Mouse (Mus musculus) limb, embryonic 14.5 days (tissue): ENCODE measurements around the gene Mta1. TPM values are rescaled to one million over a fixed set of nuclear protein-coding genes. Genes with fewer than 3 reads are reported as not detected.

ENCODE experiments used
- ATAC-seq: fragments of 200-750 bp; cut with Nextera tagmentation; 2 replicates; pipeline ENCODE4 v1.8.0; 2017; ENCODE audit warnings: low read depth, moderate number of reproducible peaks, moderate TSS enrichment; ENCODE audit not compliant: low FRiP score
- DNase-seq: peaks from one replicate; pipeline ENCODE4 v3.0.0-alpha.2; 2015; ENCODE audit warnings: low spot score
- H3K27ac ChIP-seq: fragments of 300-500 bp; sonication (generic); replicated peaks from 2 replicates; pipeline ENCODE4 v1.5.1; 2014; ENCODE audit warnings: low read depth, mild to moderate bottlenecking, low read length, moderate library complexity, mixed read lengths
- H3K27me3 ChIP-seq: fragments of 300-500 bp; sonication (generic); 2 replicates; pipeline ENCODE4 v1.6.1; 2014; ENCODE audit warnings: low read length, mixed read lengths; ENCODE audit not compliant: control insufficient read depth, insufficient read depth
- H3K36me3 ChIP-seq: fragments of 300-500 bp; sonication (generic); 2 replicates; pipeline ENCODE4 v1.6.1; 2014; ENCODE audit warnings: mild to moderate bottlenecking, low read length, moderate library complexity, mixed read lengths; ENCODE audit not compliant: control insufficient read depth, insufficient read depth
- H3K4me1 ChIP-seq: fragments of 300-500 bp; sonication (generic); 2 replicates; pipeline ENCODE4 v1.6.1; 2014; ENCODE audit warnings: antibody characterized with exemption, low read length, mixed read lengths; ENCODE audit not compliant: control insufficient read depth, insufficient read depth
- H3K4me2 ChIP-seq: fragments of 300-500 bp; sonication (generic); replicated peaks from 2 replicates; pipeline ENCODE4 v1.6.1; 2014; ENCODE audit warnings: low read depth, mild to moderate bottlenecking, low read length, moderate library complexity; ENCODE audit not compliant: severe bottlenecking
- H3K4me3 ChIP-seq: fragments of 300-500 bp; sonication (generic); replicated peaks from 2 replicates; pipeline ENCODE4 v1.5.1; 2014; ENCODE audit warnings: low read length
- H3K9ac ChIP-seq: fragments of 300-500 bp; sonication (generic); 2 replicates; pipeline ENCODE4 v1.6.1; 2014; ENCODE audit warnings: mild to moderate bottlenecking, low read depth, low read length, moderate library complexity; ENCODE audit not compliant: severe bottlenecking
- H3K9me3 ChIP-seq: fragments of 300-500 bp; sonication (generic); 2 replicates; pipeline ENCODE4 v1.6.1; 2016; ENCODE audit warnings: low read length; ENCODE audit not compliant: control insufficient read depth
- POLR2A ChIP-seq: fragments of 200-500 bp; IDR thresholded peaks from 2 replicates; pipeline ENCODE4 v1.8.0; 2012; ENCODE audit warnings: inconsistent platforms, mild to moderate bottlenecking, moderate library complexity, borderline replicate concordance; ENCODE audit not compliant: insufficient read depth, insufficient read length; ENCODE audit errors: extremely low read depth
- WGBS: fragments of 180-500 bp; shearing (Covaris S2); extraction: QIAGEN DNeasy Blood & Tissue Kit; methylation state at CpG from one replicate; pipeline ENCODE4 v1.1.7; 2014; 5-methylcytosine and 5-hydroxymethylcytosine counted together
- polyA plus RNA-seq, 2 experiments: library from polyadenylated mRNA; depleted of rRNA in 1 of 2; stranded (reverse) in 1 of 2; unstranded in 1 of 2; fragments of >200 nt; fragmentation: Nextera tagmentation in 1 of 2; extraction: Ambion mirVana in 1 of 2; gene quantifications; 2 replicates each; pipeline versions ENCODE4 v1.2.1 to v1.2.3; 2012 to 2014

Mta1 gene
- polyA plus RNA-seq, 2 experiments, result 21.1 to 126 TPM

GRCm38 (mm10) chr12:113144001-113144756, 46.1 kb downstream of the Mta1 start:
- H3K9me3 ChIP-seq, result no peaks in the 10 kb centered on the region
- no peak overlapping the region for H3K4me2 ChIP-seq
- WGBS, result 72% methylated on average over 19 of the region's 20 CpGs
- peaks cover 47% of the 10 kb centered on the region for H3K27me3 ChIP-seq
- H3K4me1 ChIP-seq, result peaks cover 18% of the 10 kb centered on the region
- no peak overlapping the region for H3K27ac ChIP-seq
- TF ChIP-seq POLR2A, result no peak
- no peak for DNase-seq
- ATAC-seq, result no peak
- no peaks in the 10 kb centered on the region for H3K36me3 ChIP-seq
- no peak overlapping the region for H3K9ac ChIP-seq
- no peak overlapping the region for H3K4me3 ChIP-seq

- no peak for TF ChIP-seq POLR2A
- no peak for DNase-seq
Measured at GRCm38 (mm10) chr12:113144886-113145285, 46.8 kb downstream of the Mta1 start.

GRCm38 (mm10) chr12:113145591-113145990, 47.5 kb downstream of the Mta1 start:
- H3K36me3 ChIP-seq, result no peaks in the 10 kb centered on the region
- no peak overlapping the region for H3K4me3 ChIP-seq
- peaks cover 13% of the 10 kb centered on the region for H3K4me1 ChIP-seq
- H3K27me3 ChIP-seq, result peaks cover 41% of the 10 kb centered on the region
- H3K9me3 ChIP-seq, result no peaks in the 10 kb centered on the region
- DNase-seq (no peak), ATAC-seq (no peak)
- no peak overlapping the region for H3K4me2 ChIP-seq
- no peak overlapping the region for H3K9ac ChIP-seq
- H3K27ac ChIP-seq, result no peak overlapping the region
- WGBS, result 90% methylated on average over 5 of the region's 5 CpGs
- no peak for TF ChIP-seq POLR2A

More at GRCm38 (mm10) chr12:113144886-113145285, 46.8 kb downstream of the Mta1 start:
- WGBS, result 91% methylated on average over 16 of the region's 16 CpGs
- H3K27me3 ChIP-seq, result peaks cover 47% of the 10 kb centered on the region
- no peak overlapping the region for H3K4me2 ChIP-seq
- no peak overlapping the region for H3K4me3 ChIP-seq
- no peak overlapping the region for H3K9ac ChIP-seq
- no peaks in the 10 kb centered on the region for H3K9me3 ChIP-seq
- no peak for ATAC-seq
- no peaks in the 10 kb centered on the region for H3K36me3 ChIP-seq
- H3K27ac ChIP-seq, result no peak overlapping the region
- H3K4me1 ChIP-seq, result peaks cover 14% of the 10 kb centered on the region

GRCm38 (mm10) chr12:113146112-113147057, 48.3 kb downstream of the Mta1 start, which contains the start of gene Crip1:
Gene Crip1, plus strand, starts transcription at chr12:113146316.
- no peaks in the 10 kb centered on the region for H3K36me3 ChIP-seq

GRCm38 (mm10) chr12:113147481-113147880, 49.4 kb downstream of the Mta1 start:
- Histone ChIP-seq H3K36me3 (no peaks in the 10 kb centered on the region), H3K4me2 (no peak overlapping the region), H3K27me3 (peaks cover 24% of the 10 kb centered on the region; the same call in 1 of the 2 replicates), H3K4me1 (peaks cover 13% of the 10 kb centered on the region), H3K9me3 (no peaks in the 10 kb centered on the region), H3K27ac (no peak overlapping the region), H3K9ac (no peak overlapping the region), H3K4me3 (no peak overlapping the region)
- TF ChIP-seq POLR2A, result no peak
- ATAC-seq, result no peak
- no peak for DNase-seq
- 87% methylated on average over 8 of the region's 8 CpGs for WGBS

More at GRCm38 (mm10) chr12:113146112-113147057, 48.3 kb downstream of the Mta1 start, which contains the start of gene Crip1:
- no peak for TF ChIP-seq POLR2A
- 0 out of 2 replicates have a peak, but pooled peaks have one; percentile 7 for ATAC-seq
- Histone ChIP-seq H3K4me3 (peak within 1 kb of the TSS; percentile 9; the same call in 1 of the 2 replicates), H3K9ac (no peak within 1 kb of the TSS), H3K9me3 (no peaks in the 10 kb centered on the region), H3K4me2 (peak within 1 kb of the TSS; percentile 36), H3K4me1 (peaks cover 10% of the 10 kb centered on the region), H3K27ac (no peak within 1 kb of the TSS), H3K27me3 (peaks cover 33% of the 10 kb centered on the region; the same call in 1 of the 2 replicates)
- DNase-seq, result peak; percentile 56
- WGBS, result 15% methylated on average over 45 of the region's 45 CpGs
